Mouse (Mus musculus): ENCODE results near the gene Bmp2k.

The Bmp2k gene

DNA sequence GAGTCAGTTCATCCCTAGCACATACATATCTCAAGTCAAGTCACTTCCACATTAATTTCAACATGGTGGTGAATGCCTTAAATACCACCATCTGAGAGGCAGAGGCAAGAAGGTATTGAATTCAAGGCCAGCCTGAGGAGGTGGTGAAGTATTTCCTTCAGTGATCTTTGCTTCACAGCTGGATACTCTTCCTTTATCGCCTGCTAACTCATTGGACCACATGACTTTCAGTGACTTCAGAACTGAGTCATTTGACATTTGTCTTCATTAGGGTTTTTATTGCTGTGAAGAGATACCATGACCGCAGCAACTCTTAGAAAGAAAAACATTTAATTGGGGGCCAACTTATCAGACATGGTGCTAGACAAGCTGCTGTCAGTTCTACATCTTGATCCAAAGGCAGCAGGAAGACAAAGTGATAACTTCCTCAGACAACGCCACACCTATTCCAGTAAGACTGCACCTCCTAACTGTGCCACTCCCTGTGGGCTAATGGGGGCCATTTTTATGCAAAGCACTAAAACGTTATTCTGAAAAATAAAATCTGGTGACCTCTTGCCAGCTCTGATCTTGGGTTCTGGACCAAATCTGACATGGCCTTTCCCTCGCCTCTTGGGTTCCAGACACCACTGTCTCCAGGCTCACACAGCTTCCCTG is 24.9 kb upstream of the Bmp2k start:
- no peak for DNase-seq

DNA sequence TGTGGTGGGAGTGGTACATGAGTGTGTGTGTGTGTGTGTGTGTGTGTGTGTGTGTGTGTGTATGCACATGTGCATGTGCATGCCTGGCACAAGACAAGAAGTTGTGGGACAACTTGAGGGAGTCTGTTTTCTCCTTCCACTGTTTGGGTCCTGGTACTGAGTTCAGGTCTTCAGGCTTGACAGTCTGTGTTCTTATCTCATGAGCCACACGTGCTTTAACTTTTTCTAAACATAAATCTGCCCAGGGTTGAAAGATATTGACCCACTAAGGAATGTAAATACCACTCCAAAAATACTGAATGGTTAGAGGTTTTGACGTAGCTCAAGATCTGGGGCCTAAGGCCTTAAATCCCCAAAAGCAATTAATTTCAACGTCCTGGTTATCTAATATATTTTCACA is 23.8 kb upstream of the Bmp2k start:
- no peak for DNase-seq

DNA sequence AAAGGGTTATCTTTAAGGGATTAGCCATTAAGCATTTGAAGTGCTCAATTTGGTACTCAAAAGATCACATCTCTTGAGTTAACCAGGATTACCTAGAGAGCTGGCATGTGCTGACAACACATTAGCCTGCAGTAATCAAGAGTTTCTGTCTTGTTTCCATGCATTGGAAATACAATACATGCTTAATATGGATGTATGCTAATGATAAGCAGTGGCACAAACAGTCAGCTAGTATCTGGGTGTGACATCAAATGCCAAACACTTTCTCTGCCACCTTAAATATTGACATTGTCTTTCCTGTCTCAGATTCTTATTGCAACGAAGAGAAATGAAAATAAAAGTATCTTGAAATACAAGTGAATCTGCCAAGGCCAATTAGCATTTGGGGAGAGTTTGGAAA is 22.8 kb upstream of the Bmp2k start:
- no peak for DNase-seq

DNA sequence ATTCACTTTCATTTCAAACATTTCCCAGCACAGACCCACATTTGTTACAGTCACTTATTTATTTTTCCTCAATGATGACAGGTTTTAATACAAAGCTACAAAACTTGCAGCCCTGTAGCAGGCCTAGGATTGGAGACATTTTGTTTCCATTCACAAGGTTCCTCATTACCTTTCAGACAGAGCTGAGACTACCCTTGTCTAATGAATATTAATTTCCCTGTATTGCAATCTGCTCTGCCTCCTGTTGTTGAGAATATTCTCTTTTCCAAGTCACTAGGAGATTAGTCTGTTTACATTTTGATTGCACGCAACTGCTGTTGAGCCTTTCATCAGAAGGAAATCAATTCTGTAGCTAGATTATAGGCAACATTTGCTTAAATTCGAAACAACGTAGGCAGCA is 22.4 kb upstream of the Bmp2k start:
- DNase-seq: no peak

DNA sequence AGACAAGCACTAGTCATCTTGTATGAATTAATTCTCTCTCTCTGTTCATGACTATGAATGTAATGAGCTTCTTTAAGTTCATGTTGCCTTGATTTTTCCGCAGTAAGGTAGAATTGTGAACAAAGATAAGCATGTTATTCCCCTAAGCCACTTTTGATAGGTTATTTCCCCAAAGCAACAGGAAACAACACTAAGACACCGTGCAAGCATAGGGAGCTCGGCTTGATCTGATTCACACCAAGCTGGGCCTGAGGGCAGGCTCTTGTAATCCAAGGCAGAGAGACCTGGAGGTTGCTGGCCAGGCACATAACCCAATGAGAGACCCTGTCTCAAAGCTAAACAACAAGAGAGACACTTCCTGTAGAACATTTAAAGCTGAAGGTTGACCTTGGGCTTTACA is 21.3 kb upstream of the Bmp2k start:
- no peak for DNase-seq

DNA sequence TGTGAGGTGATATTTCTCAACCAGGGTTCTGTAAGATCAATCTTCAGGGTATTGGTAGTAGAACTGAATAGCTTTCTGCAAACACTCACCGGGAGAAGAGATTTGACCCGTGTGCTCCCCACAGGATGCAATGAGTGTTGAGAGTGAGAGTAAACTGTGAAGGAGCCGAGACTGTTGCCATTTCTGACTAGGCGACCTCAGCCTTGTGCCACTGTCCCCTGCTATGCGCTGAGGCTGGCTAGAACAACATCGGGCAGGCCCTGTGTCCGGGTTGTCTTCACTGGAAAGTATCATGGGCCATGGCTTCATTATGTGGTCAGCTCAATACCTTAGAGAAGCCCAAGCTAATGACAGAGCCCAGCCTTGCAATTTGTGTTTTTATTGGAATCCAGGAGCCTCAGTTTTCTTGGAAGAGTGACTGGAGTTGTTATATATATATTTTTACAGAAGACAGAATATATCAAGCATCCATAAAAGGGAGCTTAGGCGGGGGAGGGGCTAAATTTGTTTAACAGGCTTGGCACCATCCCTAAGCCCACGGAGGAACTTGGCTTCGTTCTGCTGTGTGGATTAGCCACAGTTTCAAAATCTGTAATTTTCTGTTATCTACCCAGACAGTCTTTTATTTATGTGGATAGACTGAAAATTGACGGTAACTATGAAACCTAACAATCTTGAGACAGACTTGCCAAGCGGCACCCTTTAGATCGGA is 18.0 kb upstream of the Bmp2k start:
- no peak for DNase-seq

DNA sequence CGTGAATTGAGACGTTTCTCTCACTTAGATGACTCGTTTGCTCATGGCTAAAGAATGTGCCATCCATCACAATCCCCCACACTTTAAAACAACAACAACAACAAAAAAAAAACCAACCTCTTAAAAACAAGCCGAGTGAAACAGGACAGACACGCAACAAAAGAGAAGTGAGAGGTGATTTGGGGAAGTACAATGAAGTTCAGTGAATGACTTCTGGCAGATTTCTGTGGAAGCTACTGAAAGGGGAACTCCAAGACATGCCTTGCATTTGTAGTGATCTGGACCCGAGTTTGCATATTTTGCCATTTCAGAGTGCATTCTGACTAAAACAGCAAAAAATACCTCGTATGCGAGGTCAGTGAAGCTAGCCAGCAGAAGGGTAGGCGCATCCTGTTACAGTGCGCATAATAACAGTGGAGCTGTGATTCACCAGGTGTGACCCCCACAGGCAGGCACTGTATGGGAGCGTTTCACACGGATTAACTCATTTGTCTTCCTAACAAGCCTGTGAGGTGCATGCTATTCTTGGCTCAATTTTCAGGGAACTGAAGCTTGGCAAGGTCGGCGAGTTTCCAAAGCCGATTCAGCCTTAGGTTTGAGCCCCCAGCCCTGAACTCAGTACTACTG is 17.4 kb upstream of the Bmp2k start:
- DNase-seq: no peak

DNA sequence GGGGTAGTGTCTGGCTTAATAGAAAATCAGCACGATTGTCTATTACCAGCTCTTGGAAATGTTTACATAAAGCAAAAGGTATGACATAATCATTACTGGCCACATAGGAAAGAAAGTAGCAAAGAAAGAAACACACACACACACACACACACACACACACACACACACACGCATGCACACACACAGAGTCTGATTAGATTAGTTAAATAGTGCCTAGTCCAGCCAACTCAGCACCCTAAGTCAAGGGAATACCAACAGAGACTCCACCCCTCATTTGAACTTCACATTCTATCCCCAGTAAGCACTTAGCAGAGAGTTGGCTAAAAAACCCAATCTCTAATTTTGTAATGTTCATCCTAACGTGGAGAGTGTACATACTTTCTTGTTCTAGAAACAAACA is 15.5 kb upstream of the Bmp2k start:
- DNase-seq: peak; percentile 23 to 56

DNA sequence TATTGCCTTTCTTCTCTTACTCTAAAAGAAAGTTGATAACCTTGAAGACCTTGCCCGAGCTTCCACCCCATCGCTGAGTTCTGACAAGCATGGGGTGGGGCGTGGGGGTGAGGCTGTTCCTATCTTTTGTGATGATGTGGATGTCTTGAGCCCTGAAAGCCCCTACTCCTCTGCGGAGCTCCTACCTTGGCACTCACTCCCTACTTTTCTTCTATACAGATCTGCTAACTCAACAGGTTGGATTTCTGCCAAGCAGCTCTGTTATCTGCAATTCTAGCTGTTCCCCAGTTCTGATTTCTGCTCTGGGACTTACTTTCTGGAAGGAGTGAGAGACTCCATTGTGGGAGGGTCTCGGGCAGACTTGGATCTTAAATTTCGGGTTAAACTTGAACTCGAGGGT is 14.3 kb upstream of the Bmp2k start:
- peak in 1 of 2 experiments; percentile 41 for DNase-seq

DNA sequence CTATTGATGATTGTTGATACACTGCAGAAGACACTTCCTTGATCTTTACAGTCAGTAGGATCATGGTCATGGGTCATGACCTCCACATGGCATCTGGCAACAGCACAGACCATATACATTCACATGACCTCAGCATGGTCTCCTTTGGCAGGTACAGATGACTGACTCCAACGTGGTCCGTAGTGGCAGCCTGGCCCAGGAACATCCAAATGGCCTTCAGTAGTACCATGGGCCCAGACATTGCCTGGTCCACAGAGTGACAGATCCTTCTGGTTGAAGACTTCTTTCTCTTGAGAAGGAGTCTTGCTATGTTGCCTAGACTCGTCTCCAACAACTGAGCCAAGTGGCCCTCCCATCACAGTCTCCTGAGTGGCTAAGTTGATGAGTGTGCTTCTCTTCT is 10.6 kb upstream of the Bmp2k start:
- DNase-seq: no peak

DNA sequence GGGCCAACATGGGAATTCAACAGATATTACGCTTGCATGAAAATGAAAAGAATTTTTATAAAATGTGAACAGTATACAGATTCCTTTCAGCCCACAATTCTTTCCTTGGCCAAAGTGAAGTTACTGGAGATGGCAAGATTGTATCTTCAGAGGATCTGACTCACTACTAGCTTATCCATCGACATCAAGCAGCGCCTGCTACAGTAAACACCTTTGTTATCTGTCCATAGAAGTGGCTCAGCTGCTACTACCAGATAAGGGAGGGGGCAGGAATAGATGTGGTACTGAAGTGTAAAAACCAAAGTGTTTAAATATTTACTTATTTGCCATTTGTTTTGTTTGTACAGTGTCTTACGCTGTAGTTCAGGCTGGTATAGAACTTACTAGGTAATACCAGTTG is 8.6 kb upstream of the Bmp2k start:
- DNase-seq: no peak

DNA sequence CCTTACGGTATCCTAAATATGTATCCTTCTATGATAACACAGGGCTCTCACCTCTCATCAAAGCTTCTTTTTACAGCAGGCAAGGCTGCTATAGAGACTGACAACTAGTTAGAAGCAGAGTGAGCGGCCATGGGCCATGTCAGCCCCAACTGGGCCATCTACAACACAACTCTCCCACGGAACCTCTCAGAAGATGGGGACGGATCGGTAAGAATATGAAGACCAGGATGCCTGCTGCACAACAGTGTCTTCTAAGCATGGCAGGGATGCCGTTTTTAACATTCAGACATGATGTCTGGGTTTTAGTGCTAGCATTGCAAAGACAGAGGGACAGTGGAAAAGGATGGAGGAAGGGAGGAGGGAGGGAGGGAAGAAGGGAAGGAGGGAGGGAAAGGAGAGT is 6.3 kb upstream of the Bmp2k start:
- DNase-seq: no peak

DNA sequence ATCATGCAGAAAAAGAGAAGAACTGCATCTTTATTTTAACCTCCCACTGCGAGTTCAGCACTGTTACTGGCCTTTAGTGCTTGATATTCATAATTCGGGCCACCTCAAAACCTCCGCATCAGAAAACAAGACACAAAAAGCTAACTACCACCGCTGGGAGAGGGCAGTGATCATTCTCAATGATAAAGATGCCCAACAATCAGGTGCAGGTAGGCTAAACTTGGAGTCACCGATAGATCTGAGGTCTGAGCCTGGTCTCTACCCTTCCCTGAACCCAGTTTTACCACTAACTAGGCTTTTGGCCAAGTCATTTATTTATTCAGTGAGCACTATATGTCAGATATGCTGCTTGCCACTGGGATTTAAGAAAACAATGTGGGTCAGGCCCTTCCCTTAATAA is 4.8 kb upstream of the Bmp2k start:
- no peak for DNase-seq

DNA sequence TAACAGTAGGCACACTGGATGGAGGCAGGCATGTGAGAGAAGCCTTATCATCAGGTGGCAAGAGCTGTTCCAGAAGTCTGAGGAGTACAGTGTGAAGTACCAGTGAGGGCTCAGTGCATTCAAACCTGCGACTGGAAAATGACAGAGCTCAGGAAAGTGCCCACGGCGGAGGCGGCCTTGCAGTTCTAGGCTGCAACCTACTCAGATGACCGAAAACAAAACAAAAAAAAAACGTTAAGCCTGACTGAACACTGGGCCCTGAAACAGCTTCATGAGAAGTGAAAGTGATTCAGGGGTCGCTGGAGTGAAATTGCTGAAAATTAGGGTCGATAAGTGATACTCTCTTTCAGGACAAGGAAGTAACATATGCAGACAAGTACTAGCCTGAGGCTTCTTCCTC is 4.4 kb upstream of the Bmp2k start:
- DNase-seq: no peak

DNA sequence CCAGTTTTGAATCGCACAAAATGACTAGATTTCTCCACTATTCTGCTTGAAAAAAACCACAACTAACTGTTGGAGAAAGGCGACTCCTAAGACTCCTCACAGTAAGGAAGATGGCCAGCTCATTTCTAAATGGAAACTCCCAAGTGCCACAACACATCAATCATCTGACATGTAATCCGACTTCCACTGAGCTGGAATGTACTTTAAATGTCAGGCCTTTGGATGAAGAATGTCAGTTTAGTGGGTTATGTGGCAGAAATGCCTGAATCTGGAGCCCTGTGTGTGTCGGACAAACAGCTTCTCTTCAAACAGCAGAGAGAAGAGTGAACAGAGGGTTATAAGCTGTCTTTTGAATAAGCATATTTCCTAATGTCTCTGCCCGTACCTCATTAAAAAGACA is 1.7 kb upstream of the Bmp2k start:
- DNase-seq: no peak

DNA sequence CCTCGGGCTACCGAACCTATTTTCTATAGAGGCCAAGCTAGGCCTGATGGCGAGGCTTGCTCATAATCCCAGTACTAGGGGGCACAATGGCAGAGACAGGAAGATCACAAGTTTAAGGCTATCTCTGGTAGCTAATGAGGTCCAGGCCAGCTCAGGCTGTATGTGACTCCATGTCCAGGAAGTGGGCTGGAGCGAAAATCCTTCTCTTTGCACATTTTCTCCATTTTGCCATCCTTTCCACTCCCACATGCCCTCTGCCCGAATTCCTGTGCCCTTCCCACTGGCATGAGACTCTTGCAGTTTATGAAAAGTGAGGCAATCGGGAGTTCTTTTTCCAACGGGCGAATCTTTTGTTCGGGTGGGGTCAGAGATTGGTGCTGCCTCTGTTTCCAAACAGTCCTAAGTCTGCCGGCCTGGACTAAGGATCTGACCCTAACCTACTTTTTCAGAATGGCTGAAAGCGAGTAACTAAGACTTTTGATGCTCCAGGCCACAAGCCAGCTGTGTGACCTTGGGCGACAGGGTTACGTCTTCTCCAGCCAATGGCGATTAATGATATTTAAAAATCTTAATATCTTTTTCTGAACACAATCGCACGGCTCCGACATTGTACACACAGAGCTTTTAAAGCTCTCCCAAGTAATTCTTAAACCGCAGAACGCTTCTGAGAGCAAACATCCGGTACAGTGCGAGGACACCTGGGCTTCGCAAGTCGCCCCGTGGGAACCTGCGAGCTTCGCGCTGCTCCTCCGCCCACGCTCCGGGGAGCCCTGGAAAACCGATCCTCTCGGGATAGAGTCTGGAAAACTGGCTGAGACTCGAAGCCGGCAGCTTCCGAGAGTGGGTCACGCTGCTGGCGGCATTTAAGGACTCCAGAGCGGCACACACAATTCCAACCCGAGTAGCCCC is 834 bp upstream of the Bmp2k start:
- DNase-seq: peak; percentile 13 to 46

DNA sequence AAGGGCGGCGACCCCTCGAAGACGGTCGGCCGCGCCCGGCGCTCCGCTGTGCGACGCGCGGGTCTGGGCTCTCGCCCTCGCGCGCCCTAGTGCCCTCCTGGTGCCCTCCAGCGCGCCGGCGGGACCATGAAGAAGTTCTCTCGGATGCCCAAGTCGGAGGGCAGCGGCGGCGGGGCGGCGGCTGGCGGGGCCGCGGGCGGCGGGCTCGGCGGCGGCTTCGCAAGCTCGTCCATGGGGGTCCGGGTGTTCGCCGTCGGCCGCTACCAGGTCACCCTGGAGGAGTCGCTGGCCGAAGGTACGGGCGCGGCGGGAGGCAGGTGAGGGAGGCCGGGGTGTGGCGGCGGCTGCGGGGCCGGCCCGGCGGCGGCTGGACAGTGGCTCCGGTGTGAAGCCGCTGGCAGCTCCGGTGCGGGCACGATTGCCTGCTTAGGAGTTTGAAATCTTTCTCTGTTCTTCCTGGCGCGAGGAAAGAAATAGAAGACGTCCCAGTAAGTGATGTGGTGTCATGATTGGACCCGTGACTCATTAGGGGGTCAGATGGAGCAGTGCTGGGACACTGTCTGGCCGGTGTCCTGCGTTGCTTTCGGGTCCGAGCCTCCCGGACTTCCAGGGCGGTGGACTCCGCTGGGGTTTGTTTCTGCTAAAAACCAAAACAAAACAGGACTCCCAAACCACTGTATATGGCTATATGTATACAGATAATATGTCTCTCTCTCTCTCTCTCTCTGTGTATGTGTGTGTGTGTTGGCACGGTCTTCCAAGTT is 495 bp downstream of the Bmp2k start:
- DNase-seq: peak; percentile 45 to 76

DNA sequence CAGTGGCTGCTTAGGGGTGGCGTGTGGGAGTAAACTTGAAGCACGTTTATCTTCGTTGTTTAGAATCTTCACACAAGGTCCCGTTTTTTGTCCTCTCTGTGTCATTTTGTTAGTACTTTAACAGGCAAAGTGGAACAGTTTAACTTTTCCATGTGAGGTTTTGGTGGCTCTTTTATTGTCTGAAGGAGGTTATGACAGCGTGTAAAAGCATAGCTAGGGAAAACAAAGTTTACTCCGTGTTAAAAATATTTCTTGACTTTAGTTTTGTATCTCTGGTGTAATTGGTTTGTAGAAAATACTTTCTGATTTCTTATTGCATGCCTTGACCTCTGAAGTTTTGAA is 1.0 kb downstream of the Bmp2k start:
- no peak for DNase-seq

DNA sequence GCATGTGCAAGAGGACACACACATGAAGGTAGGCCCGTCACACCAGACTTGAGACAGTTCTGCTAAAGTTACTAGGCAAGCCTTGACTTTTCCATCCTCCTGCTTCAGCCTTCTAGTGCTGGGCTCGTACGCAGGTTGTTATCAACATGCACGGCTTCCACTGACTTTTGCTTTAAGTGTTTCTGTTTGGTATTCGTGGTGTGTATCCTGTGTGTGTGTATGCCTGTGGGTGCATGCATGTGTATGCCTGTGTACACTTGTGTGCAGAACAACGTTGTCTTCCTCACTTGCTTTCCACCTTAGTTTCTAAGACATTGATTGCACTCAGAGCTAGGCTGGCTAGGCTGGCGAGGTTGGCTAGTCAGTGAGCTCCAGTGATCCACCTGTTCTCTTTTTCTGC is 2.1 kb downstream of the Bmp2k start:
- DNase-seq: no peak

DNA sequence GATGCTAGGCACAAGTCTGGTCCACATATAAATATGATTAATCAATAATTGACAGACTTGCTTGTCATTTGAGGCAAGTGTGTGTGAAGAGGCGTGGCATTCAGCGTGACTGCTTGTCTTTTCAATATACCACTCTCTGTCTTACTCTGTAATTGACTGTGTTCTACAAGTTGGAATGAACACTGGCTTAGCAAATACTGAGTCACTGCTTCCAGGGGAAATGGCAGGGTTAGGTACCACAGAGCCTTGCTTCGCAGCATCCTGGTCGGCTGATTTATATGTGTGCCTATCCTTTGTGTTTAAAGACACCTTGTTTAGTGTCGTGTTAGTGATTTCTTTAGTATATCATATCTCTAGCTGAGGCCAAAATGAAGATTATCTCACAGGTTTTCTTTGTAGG is 3.0 kb downstream of the Bmp2k start:
- no peak for DNase-seq

DNA sequence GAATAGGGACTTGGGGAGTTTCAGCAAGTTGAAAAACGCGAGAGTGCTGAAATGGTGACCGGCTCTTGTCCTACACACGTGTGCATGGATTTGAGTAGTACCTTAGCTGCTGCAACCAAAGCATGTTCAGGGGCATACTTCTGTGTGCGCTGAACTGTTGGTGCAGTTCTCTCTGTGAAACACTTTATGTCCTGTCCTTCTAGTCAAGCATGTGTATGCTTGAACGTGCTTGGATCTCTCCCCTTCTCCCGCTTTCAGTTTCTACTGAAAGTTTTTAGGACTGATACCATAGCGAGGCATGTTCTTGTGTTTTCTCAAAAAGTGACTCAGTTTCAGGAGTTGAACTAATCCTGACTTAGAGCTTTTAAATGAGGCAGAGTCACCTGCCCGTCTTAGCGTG is 3.7 kb downstream of the Bmp2k start:
- DNase-seq: no peak

DNA sequence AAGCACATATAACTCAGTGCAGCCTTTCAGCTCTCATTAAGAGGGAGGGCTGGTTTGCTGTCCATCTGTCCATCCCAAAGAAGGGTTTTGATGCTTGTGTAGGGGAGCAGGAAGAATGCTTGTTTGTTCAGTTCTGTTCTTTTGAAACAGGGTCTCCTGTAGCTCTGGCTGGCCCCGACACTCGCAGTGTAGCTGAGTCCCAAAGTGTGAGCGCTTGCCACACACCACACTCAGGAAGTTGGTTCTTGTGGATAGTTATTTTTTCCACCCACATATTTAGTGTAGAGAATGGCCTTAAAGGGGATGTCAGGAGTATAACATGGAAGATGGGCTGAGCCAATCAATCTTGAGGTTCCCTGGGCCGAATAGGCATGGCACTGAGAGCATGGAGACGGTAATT is 4.1 kb downstream of the Bmp2k start:
- no peak for DNase-seq

DNA sequence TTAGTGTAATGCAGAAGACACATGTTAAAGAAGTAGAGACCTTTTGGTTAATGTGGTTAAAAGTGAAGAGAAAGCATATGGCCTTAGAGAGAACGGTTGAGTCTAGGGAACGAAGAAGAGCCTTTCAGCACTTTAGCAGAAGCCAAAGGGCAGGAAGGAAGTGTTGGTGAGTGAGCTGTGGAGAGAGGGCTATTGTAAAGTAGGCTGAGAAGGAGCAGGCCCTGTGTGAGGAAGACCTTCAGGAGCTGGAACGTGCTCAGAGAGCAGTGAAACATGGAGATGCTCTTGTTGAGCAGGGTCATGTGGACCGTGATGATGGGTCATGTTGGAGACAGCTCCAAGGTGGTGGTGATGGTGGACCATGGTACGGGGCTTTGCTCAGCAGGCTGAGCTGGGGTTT is 4.8 kb downstream of the Bmp2k start:
- peak; percentile 9 to 51 for DNase-seq
